Mouse (Mus musculus) heart, embryonic 16.5 days (tissue): ENCODE measurements around the gene Apol10a. TPM values are rescaled to one million over a fixed set of nuclear protein-coding genes. Genes with fewer than 3 reads are reported as not detected.
"Not testable (repeated sequence)": the region's sequence is repeated elsewhere in the genome, so short reads cannot be mapped to it uniquely, and the experiment has no call there.

Experiments
- ATAC-seq: fragments of 200-750 bp; cut with Nextera tagmentation; replicated peaks from 2 replicates; pipeline ENCODE4 v1.8.0; 2017; ENCODE audit warnings: moderate number of reproducible peaks; ENCODE audit not compliant: insufficient read depth, low FRiP score; ENCODE audit errors: extremely low read depth
- H3K27ac ChIP-seq: fragments of 300-500 bp; sonication (generic); 2 replicates; pipeline ENCODE4 v1.5.1; 2014; ENCODE audit warnings: mild to moderate bottlenecking, low read length, control low read depth, moderate library complexity
- H3K27me3 ChIP-seq: fragments of 300-500 bp; sonication (generic); 2 replicates; pipeline ENCODE4 v1.6.1; 2014; ENCODE audit warnings: low read length, mixed read lengths; ENCODE audit not compliant: control insufficient read depth, insufficient read depth
- H3K36me3 ChIP-seq: fragments of 300-500 bp; sonication (generic); 2 replicates; pipeline ENCODE4 v1.6.1; 2014; ENCODE audit not compliant: control insufficient read depth, insufficient read depth
- H3K4me1 ChIP-seq: fragments of 300-500 bp; sonication (generic); 2 replicates; pipeline ENCODE4 v1.6.1; 2014; ENCODE audit warnings: low read length, mixed read lengths; ENCODE audit not compliant: control insufficient read depth, insufficient read depth
- H3K4me2 ChIP-seq: fragments of 300-500 bp; sonication (generic); 2 replicates; pipeline ENCODE4 v1.6.1; 2014; ENCODE audit warnings: low read depth, mild to moderate bottlenecking, control low read depth, low read length
- H3K4me3 ChIP-seq: fragments of 300-500 bp; sonication (generic); 2 replicates; pipeline ENCODE4 v1.5.1; 2014; ENCODE audit warnings: mild to moderate bottlenecking, control low read depth, low read length
- H3K9ac ChIP-seq: fragments of 300-500 bp; sonication (generic); 2 replicates; pipeline ENCODE4 v1.6.1; 2014; ENCODE audit warnings: low read length, control low read depth
- H3K9me3 ChIP-seq: fragments of 300-500 bp; sonication (generic); replicated peaks from 2 replicates; pipeline ENCODE4 v1.6.1; 2016; ENCODE audit warnings: low read length; ENCODE audit not compliant: control insufficient read depth
- WGBS: fragments of 180-500 bp; shearing (Covaris S2); extraction: QIAGEN DNeasy Blood & Tissue Kit; methylation state at CpG from one replicate; pipeline ENCODE4 v1.1.7; 2014; 5-methylcytosine and 5-hydroxymethylcytosine counted together
- polyA plus RNA-seq: library from polyadenylated mRNA; unstranded; fragments of >200 nt; fragmentation: Nextera tagmentation; extraction: Ambion mirVana; gene quantifications from 2 replicates; pipeline ENCODE4 v1.2.1, GENCODE M21; 2015

The Apol10a gene
- polyA plus RNA-seq, 1 experiment from 2014 or later: 0.12 TPM

DNA sequence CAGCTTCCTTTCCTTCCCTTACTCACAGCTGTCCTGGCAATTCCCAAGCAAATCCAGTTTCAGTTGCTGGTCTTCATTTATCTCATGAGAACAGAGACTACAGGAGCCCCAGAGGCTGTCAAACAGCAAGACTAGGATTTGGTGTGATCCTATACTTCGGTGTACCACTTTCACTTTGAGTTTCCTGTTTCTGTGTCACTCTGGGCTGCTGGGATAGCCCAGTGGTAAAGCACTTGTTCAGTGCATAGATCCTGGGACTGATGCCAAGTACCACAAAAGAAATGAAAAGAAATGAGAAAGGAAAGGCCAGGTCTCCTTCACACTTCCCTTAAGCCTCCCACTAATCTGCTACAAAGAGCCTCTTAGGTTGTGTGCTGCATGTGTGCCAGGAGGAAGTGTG is 17.8 kb downstream of the Apol10a start:
- not testable (repeated sequence) for H3K4me2 ChIP-seq, H3K9me3 ChIP-seq, H3K36me3 ChIP-seq, ATAC-seq, H3K27ac ChIP-seq, H3K4me1 ChIP-seq, H3K4me3 ChIP-seq, H3K9ac ChIP-seq, H3K27me3 ChIP-seq
- WGBS: 39% methylated on average over 1 of the region's 1 CpGs

GRCm38 (mm10) chr15:77507966-77508365 is 31.1 kb downstream of the Apol10a start, which contains the start of gene Apol11a:
Gene Apol11a, plus strand, starts transcription at chr15:77508271.
- not testable (repeated sequence) for H3K36me3 ChIP-seq, H3K4me1 ChIP-seq, H3K27me3 ChIP-seq, H3K9ac ChIP-seq, H3K4me2 ChIP-seq, H3K27ac ChIP-seq, H3K4me3 ChIP-seq, H3K9me3 ChIP-seq, ATAC-seq

- not testable (repeated sequence) for H3K4me1 ChIP-seq, H3K4me3 ChIP-seq, H3K27ac ChIP-seq, ATAC-seq, H3K9ac ChIP-seq, H3K27me3 ChIP-seq, H3K36me3 ChIP-seq, H3K4me2 ChIP-seq, H3K9me3 ChIP-seq
- 60% methylated on average over 4 of the region's 4 CpGs for WGBS
Observed at GRCm38 (mm10) chr15:77520596-77520995, 43.7 kb downstream of the Apol10a start.

DNA sequence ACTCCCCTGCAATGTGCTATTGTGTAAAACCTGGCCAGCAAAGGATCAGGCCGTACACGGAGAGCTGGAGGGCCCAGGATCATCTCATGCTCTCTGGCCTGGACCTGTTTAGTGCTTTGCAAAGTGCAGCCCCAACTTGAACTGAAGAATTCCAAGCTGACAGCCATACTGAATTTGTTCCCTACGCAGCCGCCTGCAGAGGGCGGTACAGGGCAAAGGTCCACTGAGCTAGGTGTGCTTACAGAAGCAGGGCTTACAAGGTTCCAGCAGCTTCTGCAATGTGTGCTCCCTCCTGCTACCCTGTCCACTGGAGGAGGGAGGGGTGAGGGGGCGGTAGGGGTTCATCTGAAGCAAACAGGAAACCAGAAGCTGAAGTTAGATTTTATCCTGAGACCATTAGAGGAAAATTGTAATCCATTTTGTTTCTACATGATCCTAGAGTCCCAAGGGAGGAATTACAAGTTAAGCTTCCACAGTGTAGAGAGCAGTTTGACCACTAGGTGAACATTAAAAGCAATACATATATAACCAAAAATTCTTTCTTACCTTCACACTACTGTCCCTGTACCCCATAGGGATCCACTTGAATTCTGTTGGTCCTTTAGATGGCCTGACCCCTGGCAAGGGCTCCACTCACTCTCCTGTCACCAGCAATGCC is 46.5 kb downstream of the Apol10a start:
- not testable (repeated sequence) for H3K27me3 ChIP-seq, H3K9me3 ChIP-seq, H3K27ac ChIP-seq, H3K4me3 ChIP-seq, H3K4me1 ChIP-seq, H3K9ac ChIP-seq, ATAC-seq, H3K36me3 ChIP-seq, H3K4me2 ChIP-seq
- WGBS: 19% methylated on average over 6 of the region's 6 CpGs

DNA sequence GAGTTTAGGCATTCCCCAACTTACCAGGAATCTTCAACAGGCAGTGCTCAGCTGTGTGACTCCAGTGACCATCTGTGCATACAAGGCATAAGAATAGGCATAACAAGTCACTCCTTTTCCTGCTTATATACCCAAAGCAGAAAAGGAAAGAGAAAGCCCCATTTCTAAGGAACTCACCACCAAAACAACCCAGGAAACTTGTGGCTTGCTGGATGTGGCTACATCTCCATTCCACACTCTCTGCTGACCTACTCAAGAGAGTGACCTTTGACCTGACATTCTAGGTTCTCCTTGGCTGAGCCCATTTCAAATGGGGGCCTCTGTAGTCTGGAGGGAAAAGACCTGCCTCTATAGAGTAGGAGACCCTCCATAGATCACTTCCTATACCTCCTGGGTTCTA is 56.4 kb downstream of the Apol10a start, which contains the start of gene Apol7c:
Apol7c (minus strand) TSS at position 101 of the 400 bp plus-strand sequence.
- no peak within 1 kb of the TSS for H3K4me3 ChIP-seq
- no peaks in the 10 kb centered on the region for H3K9me3 ChIP-seq
- H3K27ac ChIP-seq: no peak within 1 kb of the TSS
- H3K27me3 ChIP-seq: no peaks in the 10 kb centered on the region
- H3K36me3 ChIP-seq: no peaks in the 10 kb centered on the region
- H3K4me2 ChIP-seq: no peak within 1 kb of the TSS
- no peak within 1 kb of the TSS for H3K9ac ChIP-seq
- H3K4me1 ChIP-seq: no peaks in the 10 kb centered on the region
- no peak for ATAC-seq

DNA sequence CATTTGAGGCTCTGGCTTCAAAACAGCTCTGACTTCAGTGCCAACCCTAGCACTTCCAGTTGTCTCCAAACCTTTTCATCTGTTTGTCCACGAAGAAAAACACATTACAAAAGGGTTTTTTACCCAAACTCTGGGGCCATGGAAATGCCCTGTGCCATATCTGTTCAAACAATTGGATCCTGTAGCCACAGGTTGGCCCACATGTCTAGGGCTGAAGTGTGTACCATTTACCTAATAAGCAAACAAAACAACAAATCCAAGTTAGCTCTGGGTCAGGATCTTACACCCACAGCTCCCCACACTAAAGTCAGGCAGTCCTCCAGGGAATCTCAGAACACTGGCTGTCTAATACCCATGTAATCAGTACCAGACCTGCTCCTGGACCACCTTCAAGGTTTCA is 62.4 kb downstream of the Apol10a start:
- not testable (repeated sequence) for H3K4me1 ChIP-seq, H3K9me3 ChIP-seq, H3K4me2 ChIP-seq, H3K27ac ChIP-seq, H3K36me3 ChIP-seq, ATAC-seq, H3K9ac ChIP-seq, H3K27me3 ChIP-seq, H3K4me3 ChIP-seq
- WGBS: 20% methylated on average over 1 of the region's 1 CpGs

Other genes with a start within 250 kb of the Apol10a start
- 61.8 and 64.7 TPM in 2 replicates for gene Rbfox2, start 170.0 kb upstream of the Apol10a start, polyA plus RNA-seq
- gene Apol7a, start 77.9 kb upstream of the Apol10a start, polyA plus RNA-seq: 0.19 and 0.39 TPM in 2 replicates
- 0.60 and 0.64 TPM in 2 replicates for gene Apol9a, start 65.9 kb upstream of the Apol10a start, polyA plus RNA-seq
- not detected in 2 replicates for gene Apol7b, start 29.6 kb upstream of the Apol10a start, polyA plus RNA-seq
- not detected in 2 replicates for gene Apol11a, start 31.2 kb downstream of the Apol10a start, polyA plus RNA-seq
- 0.10 and 0.21 TPM in 2 replicates for gene Apol7c, start 56.3 kb downstream of the Apol10a start, polyA plus RNA-seq
- gene 1700025B11Rik, start 84.8 kb downstream of the Apol10a start, polyA plus RNA-seq: not detected in 2 replicates
- 0.09 and 0.16 TPM in 2 replicates for gene Apol10b, start 119.1 kb downstream of the Apol10a start, polyA plus RNA-seq
- gene Gm36245, start 122.2 kb downstream of the Apol10a start, polyA plus RNA-seq: not detected in 2 replicates
- gene Apol11b, start 166.2 kb downstream of the Apol10a start, polyA plus RNA-seq: 0.25 and 0.33 TPM in 2 replicates
- 0.11 and 0.29 TPM in 2 replicates for gene Apol7e, start 221.8 kb downstream of the Apol10a start, polyA plus RNA-seq